Mouse (Mus musculus): ENCODE results near the gene Ift81.

The Ift81 gene

DNA sequence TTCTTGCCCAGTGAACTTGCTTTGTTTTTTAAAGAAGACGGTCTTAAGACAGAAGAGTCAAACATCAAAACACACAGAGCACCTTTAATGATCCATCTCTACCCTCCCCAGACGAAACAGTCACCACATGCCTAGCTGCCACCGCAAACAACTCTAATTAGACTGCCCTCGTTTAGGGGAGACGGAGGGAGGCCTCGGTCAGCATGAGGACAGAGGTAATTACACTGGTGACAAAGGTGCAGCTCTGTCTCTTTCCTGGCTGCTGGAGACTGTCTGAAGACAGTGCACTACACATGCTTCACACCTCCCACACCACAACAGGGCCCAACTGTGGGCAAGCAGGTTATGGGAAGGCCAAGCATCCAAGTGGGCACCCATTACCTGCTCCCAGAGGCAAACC lies 66.5 kb downstream of the Ift81 start:
- no peak for DNase-seq (ENCODE audit: low spot score)

GRCm38 (mm10) chr5:122547251-122547714 lies 67.0 kb downstream of the Ift81 start:
- peak; percentile 40 for DNase-seq (ENCODE audit: low spot score)

- DNase-seq (ENCODE audit: low spot score): no peak
These were observed 70.9 kb downstream of the Ift81 start for GRCm38 (mm10) chr5:122543392-122543791.

DNA sequence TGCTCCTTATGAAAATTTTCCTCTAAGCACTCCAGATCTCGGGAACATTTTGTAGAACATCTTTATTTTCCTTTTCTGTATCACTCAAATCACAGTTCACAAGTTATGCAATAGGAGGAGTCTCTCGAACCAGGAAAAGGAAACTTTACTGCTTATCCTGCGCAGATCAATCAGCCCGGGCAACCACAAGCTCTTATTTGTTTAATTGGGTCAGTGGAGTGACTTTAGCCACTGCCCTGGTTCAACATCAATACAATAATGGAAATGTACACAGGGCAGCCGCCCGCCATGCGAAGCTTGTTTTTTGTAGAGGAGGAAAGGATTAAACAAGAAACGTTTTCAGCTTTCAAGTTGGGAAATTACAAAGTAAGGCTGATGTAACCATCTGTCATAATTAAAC lies 72.4 kb downstream of the Ift81 start:
- DNase-seq (ENCODE audit: low spot score): no peak

DNA sequence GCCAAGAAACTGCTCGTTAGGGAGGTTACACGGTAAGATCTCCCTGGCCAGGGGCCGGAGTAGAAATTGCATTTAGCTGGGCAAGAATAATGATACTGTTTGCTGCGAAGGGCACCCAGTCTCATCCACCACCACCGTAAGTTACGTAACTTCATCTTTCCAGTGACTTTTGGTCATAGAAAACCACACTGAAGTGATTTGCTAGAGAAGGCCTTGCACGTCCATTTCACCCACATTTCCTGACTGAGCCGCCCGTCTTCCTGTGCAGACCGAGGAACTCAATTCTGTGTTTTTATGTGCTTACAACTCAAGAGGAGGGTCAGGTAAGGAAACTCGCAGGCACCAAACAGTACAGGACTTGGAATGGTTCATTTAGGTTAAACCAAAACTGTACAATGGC lies 76.2 kb downstream of the Ift81 start:
- DNase-seq (ENCODE audit: low spot score): no peak

GRCm38 (mm10) chr5:122537654-122538053 lies 76.7 kb downstream of the Ift81 start:
- DNase-seq (ENCODE audit: low spot score): no peak

GRCm38 (mm10) chr5:122533884-122534283 lies 80.4 kb downstream of the Ift81 start:
- no peak for DNase-seq (ENCODE audit: low spot score)

- DNase-seq (ENCODE audit: low spot score): no peak
These were observed 84.3 kb downstream of the Ift81 start for GRCm38 (mm10) chr5:122529913-122530604.

GRCm38 (mm10) chr5:122529316-122529715 lies 85.0 kb downstream of the Ift81 start:
- peak; percentile 44 for DNase-seq (ENCODE audit: low spot score)

DNA sequence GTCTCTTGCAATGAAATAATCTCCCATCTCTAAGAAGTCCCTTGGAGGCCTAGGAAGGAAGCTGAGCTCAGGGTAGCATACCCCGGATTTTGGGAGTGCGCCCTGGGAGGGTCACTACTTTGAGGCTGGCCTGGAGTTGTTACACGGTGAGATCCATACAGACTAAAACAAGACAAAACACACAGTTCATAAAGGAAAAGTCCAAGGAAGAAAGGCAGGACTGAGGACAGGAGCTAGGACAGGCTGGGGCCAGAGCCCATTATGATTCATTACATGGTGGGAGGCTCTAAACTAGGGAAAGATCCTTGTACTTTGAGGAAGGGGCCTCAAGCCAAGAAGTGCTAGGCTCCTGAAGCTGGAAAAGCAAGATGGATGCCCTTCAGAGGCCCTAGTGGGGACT lies 85.7 kb downstream of the Ift81 start:
- no peak for DNase-seq (ENCODE audit: low spot score)

GRCm38 (mm10) chr5:122527761-122528160 lies 86.6 kb downstream of the Ift81 start:
- no peak for DNase-seq (ENCODE audit: low spot score)

- DNase-seq (ENCODE audit: low spot score): peak; percentile 42
These were observed 87.2 kb downstream of the Ift81 start for GRCm38 (mm10) chr5:122526878-122527730.

GRCm38 (mm10) chr5:122526405-122526804 lies 87.9 kb downstream of the Ift81 start:
- no peak for DNase-seq (ENCODE audit: low spot score)

GRCm38 (mm10) chr5:122525238-122525931 lies 88.9 kb downstream of the Ift81 start:
- no peak for DNase-seq (ENCODE audit: low spot score)

DNA sequence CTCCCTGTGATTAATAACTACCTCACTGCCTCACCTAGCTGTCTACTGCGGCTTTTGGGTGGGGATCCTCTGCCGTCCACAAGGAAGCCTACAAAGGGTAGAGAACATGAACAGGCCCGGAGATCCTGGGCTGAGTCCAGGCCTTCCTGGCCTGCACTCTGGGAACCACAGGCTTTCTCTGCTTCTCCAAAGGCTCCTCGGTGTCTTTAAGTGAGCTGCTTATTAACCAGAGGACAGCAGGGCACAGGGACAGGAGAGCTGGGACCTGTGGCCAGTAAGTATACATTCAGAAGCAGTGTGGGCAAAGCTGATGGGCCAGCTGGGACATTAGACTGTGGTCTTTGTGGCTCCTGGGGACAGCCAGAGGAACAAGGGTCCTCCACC lies 89.5 kb downstream of the Ift81 start:
- DNase-seq (ENCODE audit: low spot score): no peak

DNA sequence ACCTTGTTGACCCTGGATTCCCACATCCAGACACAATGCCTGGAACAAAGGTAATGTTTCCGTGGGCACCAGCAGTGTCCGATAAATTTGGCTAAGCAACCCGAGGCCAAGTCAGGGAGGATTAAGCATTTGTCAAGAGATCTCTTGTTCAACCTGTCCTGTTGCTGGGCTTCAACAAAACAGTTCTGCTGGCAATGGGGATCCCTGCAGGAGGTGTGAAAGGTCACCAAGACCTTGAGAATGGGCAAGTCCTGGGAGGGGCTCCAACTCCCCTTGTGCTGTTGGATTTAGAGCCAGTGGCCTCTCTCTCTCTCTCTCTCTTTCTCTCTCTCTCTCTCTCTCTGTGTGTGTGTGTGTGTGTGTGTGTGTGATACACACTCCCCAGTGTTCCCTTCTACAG lies 90.1 kb downstream of the Ift81 start:
- no peak for DNase-seq (ENCODE audit: low spot score)

GRCm38 (mm10) chr5:122521130-122521473 lies 93.2 kb downstream of the Ift81 start:
- no peak for DNase-seq (ENCODE audit: low spot score)

GRCm38 (mm10) chr5:122520254-122521129 lies 93.8 kb downstream of the Ift81 start:
- no peak for DNase-seq (ENCODE audit: low spot score)

DNA sequence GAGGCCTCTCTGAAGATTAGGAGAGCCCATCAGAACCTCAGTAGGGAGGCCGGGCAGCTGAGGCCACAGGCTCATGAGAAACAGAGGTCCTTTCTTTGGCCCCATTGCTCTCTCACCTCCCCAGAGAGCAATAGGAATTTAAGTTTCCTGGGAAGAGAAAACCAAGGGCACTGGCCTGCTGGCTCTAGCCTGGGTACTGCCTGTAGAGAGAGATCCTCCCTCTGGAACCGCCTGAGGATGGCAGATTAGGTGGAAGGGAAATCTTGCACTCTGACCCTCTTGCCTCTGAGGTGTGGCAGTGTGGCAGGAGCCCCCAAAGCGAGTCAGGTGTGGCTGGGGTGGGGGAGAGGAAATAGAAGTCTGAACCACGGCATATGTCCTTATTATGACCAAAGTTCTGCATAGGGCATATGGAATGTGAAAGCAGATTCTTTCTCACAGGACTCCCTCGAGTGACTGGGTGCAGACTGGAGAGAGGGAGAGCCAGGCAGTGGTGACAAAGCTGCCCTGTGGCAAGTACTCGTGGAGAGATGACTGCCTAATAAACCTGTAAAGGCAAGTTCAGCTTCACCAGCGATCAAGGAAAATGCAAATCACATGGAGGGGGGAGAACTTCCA lies 95.2 kb downstream of the Ift81 start:
- DNase-seq (ENCODE audit: low spot score): no peak

GRCm38 (mm10) chr5:122518247-122518646 lies 96.1 kb downstream of the Ift81 start:
- DNase-seq (ENCODE audit: low spot score): no peak

GRCm38 (mm10) chr5:122516901-122517300 lies 97.4 kb downstream of the Ift81 start:
- no peak for DNase-seq (ENCODE audit: low spot score)

Measured in urinary bladder, postnatal 25 days (tissue).